Mouse (Mus musculus) bone marrow, adult 2 months (tissue): ENCODE data around the gene Rpl9-ps1. TPM values are rescaled to one million over a fixed set of nuclear protein-coding genes. Genes with fewer than 3 reads are reported as not detected.

ENCODE experiments used
- H3K27ac ChIP-seq: fragments of 200-500 bp; 2 replicates; pipeline ENCODE4 v1.5.1; 2012; ENCODE audit warnings: low read depth, mild to moderate bottlenecking, control low read depth, inconsistent platforms, low read length; ENCODE audit not compliant: control insufficient read depth, poor library complexity, insufficient read depth
- H3K4me1 ChIP-seq: fragments of 200-500 bp; 2 replicates; pipeline ENCODE4 v1.6.1; 2011; ENCODE audit warnings: low read length; ENCODE audit not compliant: control insufficient read depth, insufficient read depth
- H3K4me3 ChIP-seq: fragments of 200-500 bp; replicated peaks from 2 replicates; pipeline ENCODE3; 2011; ENCODE audit warnings: mild to moderate bottlenecking, low read depth, low read length, control low read depth; ENCODE audit not compliant: control insufficient read depth
- CTCF ChIP-seq: fragments of 200-500 bp; IDR thresholded peaks from 2 replicates; pipeline ENCODE4 v1.5.1; 2011; ENCODE audit warnings: low read length, control low read depth; ENCODE audit not compliant: control insufficient read depth, insufficient read depth
- POLR2A ChIP-seq: fragments of 200-500 bp; IDR thresholded peaks from 2 replicates; pipeline ENCODE4 v1.6.1; 2011; ENCODE audit warnings: low read depth, mild to moderate bottlenecking, control low read depth, low read length, borderline replicate concordance; ENCODE audit not compliant: control insufficient read depth
- WGBS: fragments of 180-500 bp; shearing (Covaris S2); methylation state at CpG from one replicate; pipeline ENCODE4 v1.1.7; 2018; 5-methylcytosine and 5-hydroxymethylcytosine counted together
- polyA plus RNA-seq: library from polyadenylated mRNA; stranded (reverse); fragments of >200 nt; gene quantifications from 2 replicates; pipeline ENCODE4 v1.2.4, GENCODE M21; 2011; ENCODE audit warnings: low replicate concordance; ENCODE audit not compliant: missing spikeins, insufficient read depth, insufficient read length

Gene Rpl9-ps1
- polyA plus RNA-seq, 1 experiment: not detected

GRCm38 (mm10) chr11:83616586-83616985 is 28.8 kb downstream of the Rpl9-ps1 start:
- Histone ChIP-seq H3K4me3 (no peak overlapping the region), H3K27ac (peak overlapping the region; percentile 69; the same call in 1 of the 2 replicates), H3K4me1 (peaks cover 2% of the 10 kb centered on the region)
- 43% methylated on average over 1 of the region's 1 CpGs for WGBS
- TF ChIP-seq POLR2A: no peak
- no peak for TF ChIP-seq CTCF

- Histone ChIP-seq H3K4me3 (no peak overlapping the region), H3K27ac (no peak overlapping the region), H3K4me1 (peaks cover 3% of the 10 kb centered on the region)
- WGBS: 61% methylated on average over 2 of the region's 2 CpGs
- TF ChIP-seq CTCF (no peak), POLR2A (no peak)
Observed at GRCm38 (mm10) chr11:83610900-83611299, 34.5 kb downstream of the Rpl9-ps1 start.

GRCm38 (mm10) chr11:83606396-83606795 is 39.0 kb downstream of the Rpl9-ps1 start:
- Histone ChIP-seq H3K4me3 (no peak overlapping the region), H3K27ac (no peak overlapping the region), H3K4me1 (peaks cover 3% of the 10 kb centered on the region)
- TF ChIP-seq CTCF (no peak), POLR2A (no peak)
- 53% methylated on average over 1 of the region's 1 CpGs for WGBS

GRCm38 (mm10) chr11:83605535-83605934 is 39.9 kb downstream of the Rpl9-ps1 start:
- no peak for TF ChIP-seq POLR2A
- TF ChIP-seq CTCF: no peak
- Histone ChIP-seq H3K4me1 (peaks cover 3% of the 10 kb centered on the region), H3K27ac (peak overlapping the region; percentile 73), H3K4me3 (no peak overlapping the region)
- 33% methylated on average over 3 of the region's 3 CpGs for WGBS

- Histone ChIP-seq H3K4me1 (peaks cover 3% of the 10 kb centered on the region), H3K27ac (peak overlapping the region; percentile 73), H3K4me3 (no peak overlapping the region)
- no peak for TF ChIP-seq POLR2A
- TF ChIP-seq CTCF: no peak
- 58% methylated on average over 4 of the region's 4 CpGs for WGBS
Observed at GRCm38 (mm10) chr11:83604698-83605097, 40.7 kb downstream of the Rpl9-ps1 start.

- Histone ChIP-seq H3K4me1 (peaks cover 3% of the 10 kb centered on the region), H3K27ac (no peak overlapping the region), H3K4me3 (no peak overlapping the region)
- WGBS: 62% methylated on average over 3 of the region's 3 CpGs
- TF ChIP-seq POLR2A (no peak), CTCF (no peak)
Observed at GRCm38 (mm10) chr11:83603399-83603798, 42.0 kb downstream of the Rpl9-ps1 start.

GRCm38 (mm10) chr11:83600576-83600975 is 44.8 kb downstream of the Rpl9-ps1 start:
- no peak overlapping the region for H3K4me3 ChIP-seq
- no peak for TF ChIP-seq CTCF
- TF ChIP-seq POLR2A: no peak
- H3K27ac ChIP-seq: no peak overlapping the region
- H3K4me1 ChIP-seq: peaks cover 2% of the 10 kb centered on the region; the same call in 1 of the 2 replicates
- 45% methylated on average over 2 of the region's 2 CpGs for WGBS

GRCm38 (mm10) chr11:83598991-83599390 is 46.4 kb downstream of the Rpl9-ps1 start:
- H3K27ac ChIP-seq: no peak overlapping the region
- 82% methylated on average over 3 of the region's 3 CpGs for WGBS
- TF ChIP-seq CTCF (no peak), POLR2A (no peak)
- H3K4me1 ChIP-seq: peaks cover 2% of the 10 kb centered on the region; the same call in 1 of the 2 replicates
- no peak overlapping the region for H3K4me3 ChIP-seq

- Histone ChIP-seq H3K4me3 (no peak overlapping the region), H3K27ac (no peak overlapping the region), H3K4me1 (peaks cover 2% of the 10 kb centered on the region; the same call in 1 of the 2 replicates)
- no peak for TF ChIP-seq POLR2A
- no peak for TF ChIP-seq CTCF
- 44% methylated on average over 3 of the region's 3 CpGs for WGBS
Observed at GRCm38 (mm10) chr11:83598207-83598837, 47.1 kb downstream of the Rpl9-ps1 start.
